In genomic region chr6:125092372-125092771, GRCm38 (mm10) we compare ENCODE assay signal across 19 mouse cellular contexts. TPM values are rescaled to one million over a fixed set of nuclear protein-coding genes. Genes with fewer than 3 reads are reported as not detected.
DNase-seq lines count a peak whose midpoint lies in the region; ATAC-seq and TF ChIP-seq lines count a peak whose summit lies in the region.
"Had no signal": no experiment of that assay in that cellular context is flagged by ENCODE, and none has a peak within 500 bp of the region (broad histone marks: within the 10 kb centered on the region; RNA-seq: fewer than 3 reads in every experiment).

No protein-coding gene starts in this region.

- no peak overlapping the region for H3K4me3 ChIP-seq in kidney, postnatal 0 days (replicated peaks; ENCODE audit: low read depth, low read length)
- no peak overlapping the region for H3K4me3 ChIP-seq in brown adipose tissue, adult 24 weeks (ENCODE audit: insufficient read depth, low read depth, low read length)
- H3K4me3 ChIP-seq in macrophage (ENCODE audit: inconsistent target): no peak overlapping the region
- H3K4me3 ChIP-seq: neural tube, embryonic 12.5 days; stomach, embryonic 15.5 days had no signal

- no peaks in the 10 kb centered on the region for H3K9me3 ChIP-seq in kidney, postnatal 0 days (replicated peaks; ENCODE audit: low read length)
- H3K9me3 ChIP-seq: neural tube, embryonic 12.5 days; stomach, embryonic 15.5 days had no signal

- no peak for ATAC-seq in kidney, postnatal 0 days (replicated peaks; ENCODE audit: low FRiP score, low read depth)
- no peak for ATAC-seq in activated CD4-positive, CD25-positive, alpha-beta regulatory T cell, adult 4 months
- ATAC-seq: forebrain, embryonic 14.5 days had no signal

- 0 out of 2 replicates have a peak overlapping the region, but pooled peaks have one; percentile 3 for H3K27ac ChIP-seq in kidney, postnatal 0 days
- H3K27ac ChIP-seq in brown adipose tissue, adult 24 weeks (replicated peaks; ENCODE audit: low read depth, low read length): peak overlapping the region; percentile 69
- H3K27ac ChIP-seq in macrophage: peak overlapping the region; percentile 35
- H3K27ac ChIP-seq: neural tube, embryonic 12.5 days; stomach, embryonic 15.5 days had no signal

- intact Hi-C loops in heart, postnatal 14 days (cut with DNase I): no loop called here

- WGBS in kidney, postnatal 0 days: 82% methylated on average over 5 of the region's 5 CpGs
- WGBS in macrophage (ENCODE audit: missing documents): 16% methylated on average over 5 of the region's 5 CpGs

- peaks cover 17% of the 10 kb centered on the region for H3K4me1 ChIP-seq in kidney, postnatal 0 days (replicated peaks; ENCODE audit: insufficient read depth, low read length)
- peaks cover 11% of the 10 kb centered on the region for H3K4me1 ChIP-seq in brown adipose tissue, adult 24 weeks (ENCODE audit: control insufficient read depth, insufficient read depth, insufficient read length, low read length)

- no peak overlapping the region for H3K9ac ChIP-seq in kidney, postnatal 0 days (ENCODE audit: low read depth, low read length)
- H3K9ac ChIP-seq: neural tube, embryonic 12.5 days; stomach, embryonic 15.5 days had no signal

- no peak overlapping the region for H3K4me2 ChIP-seq in kidney, postnatal 0 days (ENCODE audit: low read length)
- H3K4me2 ChIP-seq: midbrain, embryonic 11.5 days; neural tube, embryonic 12.5 days; stomach, embryonic 15.5 days had no signal

- TF ChIP-seq CTCF in kidney, postnatal 0 days (IDR thresholded peaks at IDR 0.05; ENCODE audit: low read depth): no peak

- H3K79me2 ChIP-seq in macrophage (ENCODE audit: inconsistent target): peaks cover 8% of the 10 kb centered on the region

- no peaks in the 10 kb centered on the region for H3K27me3 ChIP-seq in kidney, postnatal 0 days (ENCODE audit: insufficient read depth, low read length)
- H3K27me3 ChIP-seq: neural tube, embryonic 12.5 days; stomach, embryonic 15.5 days had no signal

- peak; percentile 90 for DNase-seq in heart, adult 11 months
- no peak for DNase-seq in heart, postnatal 14 days
- no peak for DNase-seq in kidney, postnatal 0 days (ENCODE audit: low spot score)
- no peak for DNase-seq in kidney, postnatal 4 days
- DNase-seq in frontal cortex, postnatal 25 days (ENCODE audit: low spot score in 2 of 2): no peak
- DNase-seq: adrenal gland, postnatal 25 days; cerebellum, adult 18-20 months; gastrocnemius, postnatal 36 days; kidney, adult 8-10 months; layer of hippocampus, postnatal 36 days; right cerebral cortex, adult 18-20 months had no signal

- no peaks in the 10 kb centered on the region for H3K36me3 ChIP-seq in kidney, postnatal 0 days (ENCODE audit: insufficient read depth, low read length)
- H3K36me3 ChIP-seq in macrophage (ENCODE audit: inconsistent target): no peaks in the 10 kb centered on the region
- H3K36me3 ChIP-seq: neural tube, embryonic 12.5 days; stomach, embryonic 15.5 days had no signal

RNA-seq across cellular contexts. Expression of gene Chd4, which starts 3.4 kb away (rescaled TPM):
- total RNA-seq in heart, postnatal 14 days (2021): 100 to 1,000 TPM; 141 to 145 TPM
- 60.7 and 64.2 TPM in 2 replicates for polyA plus RNA-seq in kidney, postnatal 0 days (2015; fragmentation: Nextera tagmentation; extraction: Ambion mirVana)
- 73.3 and 90.8 TPM in 2 replicates for polyA plus RNA-seq in brown adipose tissue, adult 24 weeks (2012; ENCODE audit: insufficient read depth, insufficient read length, missing spikeins)
- 1,000 to 10,000 TPM in 4 of 26 experiments, 100 to 1,000 TPM in 22; 298 to 1,530 (median 519) TPM for total RNA-seq in macrophage (2018; cell fraction: chromatin; rRNA removed)
- total RNA-seq in macrophage (2018; cell fraction: cytosol; rRNA removed): 100 to 1,000 TPM in 23 of 26 experiments, 10 to 100 TPM in 3; 83.5 to 221 (median 140) TPM
- 100 to 1,000 TPM; 182 to 730 (median 272) TPM for total RNA-seq in macrophage (2018; cell fraction: nucleus; rRNA removed)
- 102 to 280 TPM (median 126 TPM) in 3 replicates for polyA plus RNA-seq in macrophage (2018)
- 10 to 100 TPM; 49.4 to 66.6 TPM for polyA plus RNA-seq in activated CD4-positive, CD25-positive, alpha-beta regulatory T cell, adult 4 months (2017; shearing (Covaris generic))

RNA-seq across cellular contexts. Expression of gene Lpar5, which starts 24.7 kb away (rescaled TPM):
- under 1 TPM; 0.41 to 0.83 TPM for total RNA-seq in heart, postnatal 14 days (2021)
- polyA plus RNA-seq in kidney, postnatal 0 days (2015; fragmentation: Nextera tagmentation; extraction: Ambion mirVana): 0.29 and 0.30 TPM in 2 replicates
- not detected in 2 replicates for polyA plus RNA-seq in brown adipose tissue, adult 24 weeks (2012; ENCODE audit: insufficient read depth, insufficient read length, missing spikeins)
- 10 to 100 TPM in 1 of 26 experiments, 1 to 10 TPM in 16, under 1 TPM in 5, not detected in 4; 0.50 to 13.9 (median 1.9) TPM for total RNA-seq in macrophage (2018; cell fraction: chromatin; rRNA removed)
- total RNA-seq in macrophage (2018; cell fraction: cytosol; rRNA removed): 10 to 100 TPM in 23 of 26 experiments, 1 to 10 TPM in 3; 4.7 to 33.3 (median 20.4) TPM
- total RNA-seq in macrophage (2018; cell fraction: nucleus; rRNA removed): 10 to 100 TPM in 19 of 26 experiments, 1 to 10 TPM in 7; 1.1 to 37.2 (median 12.8) TPM
- 10.0 to 28.0 TPM (median 23.5 TPM) in 3 replicates for polyA plus RNA-seq in macrophage (2018)
- 1 to 10 TPM; 8.6 to 9.5 TPM for polyA plus RNA-seq in activated CD4-positive, CD25-positive, alpha-beta regulatory T cell, adult 4 months (2017; shearing (Covaris generic))
- total RNA-seq: gastrocnemius, postnatal 36 days had no signal
- polyA plus RNA-seq: C2C12; midbrain, embryonic 11.5 days had no signal

RNA-seq across cellular contexts. Expression of gene Nop2, which starts 39.3 kb away (rescaled TPM):
- total RNA-seq in heart, postnatal 14 days (2021): 10 to 100 TPM; 16.2 to 19.9 TPM
- polyA plus RNA-seq in kidney, postnatal 0 days (2015; fragmentation: Nextera tagmentation; extraction: Ambion mirVana): 41.1 and 43.2 TPM in 2 replicates
- 10.0 and 16.0 TPM in 2 replicates for polyA plus RNA-seq in brown adipose tissue, adult 24 weeks (2012; ENCODE audit: insufficient read depth, insufficient read length, missing spikeins)
- total RNA-seq in macrophage (2018; cell fraction: chromatin; rRNA removed): 10 to 100 TPM; 13.1 to 74.0 (median 27.4) TPM
- total RNA-seq in macrophage (2018; cell fraction: cytosol; rRNA removed): 10 to 100 TPM; 10.6 to 23.4 (median 18.6) TPM
- total RNA-seq in macrophage (2018; cell fraction: nucleus; rRNA removed): 10 to 100 TPM; 10.7 to 60.1 (median 18.4) TPM
- 15.3 to 47.0 TPM (median 23.8 TPM) in 3 replicates for polyA plus RNA-seq in macrophage (2018)
- polyA plus RNA-seq in activated CD4-positive, CD25-positive, alpha-beta regulatory T cell, adult 4 months (2017; shearing (Covaris generic)): 10 to 100 TPM; 40.6 to 50.3 TPM

RNA-seq across cellular contexts. Expression of gene Acrbp, which starts 42.9 kb away (rescaled TPM):
- total RNA-seq in heart, postnatal 14 days (2021): 1 to 10 TPM; 3.8 to 4.5 TPM
- 4.2 and 4.5 TPM in 2 replicates for polyA plus RNA-seq in kidney, postnatal 0 days (2015; fragmentation: Nextera tagmentation; extraction: Ambion mirVana)
- 5.1 and 5.5 TPM in 2 replicates for polyA plus RNA-seq in brown adipose tissue, adult 24 weeks (2012; ENCODE audit: insufficient read depth, insufficient read length, missing spikeins)
- 100 to 1,000 TPM in 2 of 26 experiments, 10 to 100 TPM in 21, 1 to 10 TPM in 3; 8.8 to 120 (median 49.0) TPM for total RNA-seq in macrophage (2018; cell fraction: chromatin; rRNA removed)
- total RNA-seq in macrophage (2018; cell fraction: cytosol; rRNA removed): 1 to 10 TPM in 14 of 26 experiments, under 1 TPM in 12; 0.10 to 6.3 (median 1.2) TPM
- 10 to 100 TPM in 21 of 26 experiments, 1 to 10 TPM in 5; 7.4 to 83.3 (median 27.0) TPM for total RNA-seq in macrophage (2018; cell fraction: nucleus; rRNA removed)
- polyA plus RNA-seq in macrophage (2018): 1.4 to 5.9 TPM (median 3.2 TPM) in 3 replicates
- polyA plus RNA-seq in activated CD4-positive, CD25-positive, alpha-beta regulatory T cell, adult 4 months (2017; shearing (Covaris generic)): 1 to 10 TPM; 8.1 to 9.7 TPM

RNA-seq across cellular contexts. Expression of gene Iffo1, which starts 52.7 kb away (rescaled TPM):
- total RNA-seq in heart, postnatal 14 days (2021): 10 to 100 TPM in 1 of 2 experiments, 1 to 10 TPM in 1; 10.0 to 16.1 TPM
- 8.1 and 8.7 TPM in 2 replicates for polyA plus RNA-seq in kidney, postnatal 0 days (2015; fragmentation: Nextera tagmentation; extraction: Ambion mirVana)
- polyA plus RNA-seq in brown adipose tissue, adult 24 weeks (2012; ENCODE audit: insufficient read depth, insufficient read length, missing spikeins): 2.9 and 3.2 TPM in 2 replicates
- total RNA-seq in macrophage (2018; cell fraction: chromatin; rRNA removed): 100 to 1,000 TPM in 16 of 26 experiments, 10 to 100 TPM in 10; 28.7 to 216 (median 130) TPM
- 10 to 100 TPM in 21 of 26 experiments, 1 to 10 TPM in 5; 5.2 to 23.5 (median 15.3) TPM for total RNA-seq in macrophage (2018; cell fraction: cytosol; rRNA removed)
- 100 to 1,000 TPM in 6 of 26 experiments, 10 to 100 TPM in 20; 19.8 to 149 (median 68.8) TPM for total RNA-seq in macrophage (2018; cell fraction: nucleus; rRNA removed)
- 14.3 to 29.7 TPM (median 18.2 TPM) in 3 replicates for polyA plus RNA-seq in macrophage (2018)
- polyA plus RNA-seq in activated CD4-positive, CD25-positive, alpha-beta regulatory T cell, adult 4 months (2017; shearing (Covaris generic)): 10 to 100 TPM in 1 of 2 experiments, 1 to 10 TPM in 1; 6.9 to 13.3 TPM

Comparison
In these comparisons a context has a peak if more than half of its experiments do, and no peak if none do; other contexts are left out.
1. H3K27ac ChIP-seq: peak in every context shown above with its lines; median percentile 69 in brown adipose tissue, adult 24 weeks; 35 in macrophage; 3 in kidney, postnatal 0 days.